Mouse (Mus musculus) myocyte (in vitro differentiated cells): ENCODE measurements around the gene Nphp3.

Experiments
- CEBPB ChIP-seq: IDR thresholded peaks from 2 replicates; pipeline ENCODE4 v1.6.1; 2011; ENCODE audit warnings: mild to moderate bottlenecking, moderate library complexity; ENCODE audit not compliant: poor library complexity, insufficient read depth, severe bottlenecking
- E2F4 ChIP-seq: IDR thresholded peaks from one replicate; pipeline ENCODE4 v1.6.1; 2011; ENCODE audit warnings: mild to moderate bottlenecking, control low read depth, moderate library complexity; ENCODE audit not compliant: insufficient read depth
- MAX ChIP-seq: IDR thresholded peaks from one replicate; pipeline ENCODE4 v1.6.1; 2011; ENCODE audit warnings: low read depth, mild to moderate bottlenecking, control low read depth
- MYOD1 ChIP-seq, 3 experiments: IDR thresholded peaks; one replicate each; pipeline ENCODE4 v1.6.1; 2011; ENCODE audit warnings: control low read depth in 2 of 3, low read depth in 2 of 3, mild to moderate bottlenecking in 2 of 3, moderate library complexity in 1 of 3; ENCODE audit not compliant: insufficient read length in 2 of 3, control insufficient read depth in 1 of 3
- MYOG ChIP-seq, 3 experiments: IDR thresholded peaks; one replicate each; pipeline ENCODE4 v1.6.1; 2011; ENCODE audit warnings: control low read depth in 2 of 3, low read depth in 2 of 3, mild to moderate bottlenecking in 2 of 3; ENCODE audit not compliant: insufficient read length in 2 of 3, control insufficient read depth in 1 of 3, insufficient read depth in 1 of 3
- POLR2A ChIP-seq: IDR thresholded peaks from one replicate; pipeline ENCODE4 v1.6.1; 2011; ENCODE audit warnings: low read depth, mild to moderate bottlenecking, control low read depth, moderate library complexity; ENCODE audit not compliant: insufficient read length
- POLR2AphosphoS2 ChIP-seq: IDR thresholded peaks from one replicate; pipeline ENCODE4 v1.6.1; 2011; ENCODE audit warnings: low read depth, control low read depth; ENCODE audit not compliant: insufficient read length
- REST ChIP-seq: IDR thresholded peaks from one replicate; pipeline ENCODE4 v1.6.1; 2011; ENCODE audit warnings: mild to moderate bottlenecking, control low read depth, moderate library complexity; ENCODE audit not compliant: insufficient read depth, insufficient read length
- SRF ChIP-seq: IDR thresholded peaks from one replicate; pipeline ENCODE4 v1.6.1; 2011; ENCODE audit warnings: low read depth; ENCODE audit not compliant: control insufficient read depth, insufficient read length
- TCF12 ChIP-seq: IDR thresholded peaks from one replicate; pipeline ENCODE4 v1.6.1; 2011; ENCODE audit warnings: mild to moderate bottlenecking, control low read depth; ENCODE audit not compliant: poor library complexity, insufficient read depth, severe bottlenecking
- USF1 ChIP-seq: IDR thresholded peaks from one replicate; pipeline ENCODE4 v1.6.1; 2011; ENCODE audit warnings: low read depth, mild to moderate bottlenecking, control low read depth, moderate library complexity

GRCm38 (mm10) chr9:103959989-103960388 lies 42.4 kb upstream of the Nphp3 start:
- TF ChIP-seq E2F4: no peak
- no peak for TF ChIP-seq POLR2A
- TF ChIP-seq POLR2AphosphoS2: no peak
- TF ChIP-seq MYOD1 (IDR thresholded peaks at IDR 0.05; ENCODE audit: control insufficient read depth in 1 of 3, insufficient read length in 2 of 3, low read depth in 2 of 3): no peak
- TF ChIP-seq SRF: no peak
- no peak for TF ChIP-seq REST
- TF ChIP-seq CEBPB: no peak
- no peak for TF ChIP-seq USF1
- TF ChIP-seq MYOG (IDR thresholded peaks at IDR 0.05; ENCODE audit: control insufficient read depth in 1 of 3, insufficient read depth in 1 of 3, insufficient read length in 2 of 3, low read depth in 2 of 3): no peak
- no peak for TF ChIP-seq MAX
- no peak for TF ChIP-seq TCF12
